Mouse (Mus musculus) ES-Bruce4 (cell line): ENCODE results near the gene Tbc1d12. TPM values are rescaled to one million over a fixed set of nuclear protein-coding genes. Genes with fewer than 3 reads are reported as not detected.

Experiments
- H3K27ac ChIP-seq: 2 replicates; pipeline ENCODE4 v1.5.1; 2012; ENCODE audit warnings: low read length, inconsistent platforms; ENCODE audit not compliant: insufficient read depth
- H3K27me3 ChIP-seq: 2 replicates; pipeline ENCODE4 v1.6.1; 2012; ENCODE audit warnings: mild to moderate bottlenecking, low read length, inconsistent platforms; ENCODE audit not compliant: control insufficient read depth, poor library complexity, insufficient read depth, severe bottlenecking
- H3K36me3 ChIP-seq: 2 replicates; pipeline ENCODE4 v1.6.1; 2012; ENCODE audit warnings: inconsistent platforms, mild to moderate bottlenecking, low read length, moderate library complexity; ENCODE audit not compliant: control insufficient read depth, poor library complexity, insufficient read depth, severe bottlenecking
- H3K4me1 ChIP-seq: one replicate; pipeline ENCODE4 v1.8.1; 2011; ENCODE audit warnings: low read length; ENCODE audit not compliant: control insufficient read depth, insufficient read depth
- H3K4me3 ChIP-seq: 2 replicates; pipeline ENCODE4 v1.5.1; 2011; ENCODE audit warnings: low read depth, mild to moderate bottlenecking, low read length
- H3K9ac ChIP-seq: 2 replicates; pipeline ENCODE4 v1.6.1; 2012; ENCODE audit warnings: low read depth, mild to moderate bottlenecking, inconsistent platforms; ENCODE audit not compliant: poor library complexity, severe bottlenecking
- H3K9me3 ChIP-seq: replicated peaks from 2 replicates; pipeline ENCODE4 v1.6.1; 2012; ENCODE audit warnings: mild to moderate bottlenecking, low read length, inconsistent platforms; ENCODE audit not compliant: control insufficient read depth, poor library complexity, insufficient read depth, severe bottlenecking
- CTCF ChIP-seq: IDR thresholded peaks from one replicate; pipeline ENCODE4 v1.8.1; 2011; ENCODE audit warnings: low read depth, low read length
- EP300 ChIP-seq: IDR thresholded peaks from 2 replicates; pipeline ENCODE4 v1.6.1; 2011; ENCODE audit warnings: low read depth, low read length; ENCODE audit not compliant: insufficient read depth
- POLR2A ChIP-seq: IDR thresholded peaks from one replicate; pipeline ENCODE4 v1.8.1; 2011; ENCODE audit warnings: low read length; ENCODE audit not compliant: insufficient read depth
- polyA plus RNA-seq: library from polyadenylated mRNA; stranded (reverse); fragments of >200 nt; gene quantifications from 2 replicates; pipeline ENCODE4 v1.2.4, GENCODE M21; 2011; ENCODE audit warnings: low read depth; ENCODE audit not compliant: missing spikeins, insufficient read depth, insufficient read length

Tbc1d12 gene
- polyA plus RNA-seq = 5.3 and 6.3 TPM in 2 replicates

DNA sequence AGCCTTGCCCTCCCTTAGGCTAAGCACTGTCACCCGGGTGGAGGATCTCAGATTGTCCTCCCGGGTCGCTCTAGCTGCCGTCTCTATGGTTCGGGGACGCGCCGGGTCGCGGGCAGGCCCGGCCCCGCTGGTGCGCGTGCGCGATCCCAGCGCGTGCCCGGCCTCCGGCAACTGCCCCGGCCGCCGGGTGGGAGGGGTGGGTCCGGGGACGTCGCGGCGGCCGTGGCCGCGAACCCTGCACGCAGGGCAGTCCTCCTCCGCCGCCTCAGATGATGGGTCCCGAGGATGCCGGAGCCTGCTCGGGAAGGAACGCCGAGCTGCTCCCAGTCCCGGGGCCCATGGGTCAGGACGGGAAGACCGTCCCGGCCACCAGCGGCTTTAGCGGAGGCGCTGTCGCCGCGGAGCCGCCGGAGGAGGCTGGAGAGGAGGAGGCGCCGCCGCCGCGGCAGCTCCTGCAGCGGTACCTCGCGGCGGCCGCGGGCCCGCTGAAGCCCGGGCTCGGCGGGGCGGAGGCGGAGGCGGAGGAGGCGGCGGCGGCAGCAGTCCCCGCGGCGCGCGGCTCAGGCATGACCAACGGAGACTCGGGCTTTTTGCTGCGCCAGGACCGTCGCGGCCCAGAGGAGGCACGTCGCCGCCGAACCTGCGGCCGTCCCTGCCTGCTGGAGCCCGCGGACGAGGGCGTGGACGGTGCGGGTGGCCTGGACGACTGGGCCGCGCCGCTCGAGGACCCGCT, at the start of gene Tbc1d12:
Gene Tbc1d12, plus strand, starts transcription at position 142 of the 733 bp plus-strand sequence.
- peak within 1 kb of the TSS; percentile 89 for H3K4me3 ChIP-seq
- no peak for TF ChIP-seq EP300
- no peak for TF ChIP-seq POLR2A
- TF ChIP-seq CTCF = no peak
- peak within 1 kb of the TSS; percentile 91 for H3K9ac ChIP-seq
- no peaks in the 10 kb centered on the region for H3K4me1 ChIP-seq
- H3K9me3 ChIP-seq = no peaks in the 10 kb centered on the region
- no peak within 1 kb of the TSS for H3K27ac ChIP-seq
- no peaks in the 10 kb centered on the region for H3K27me3 ChIP-seq
- H3K36me3 ChIP-seq = 0 out of 2 replicates have a peak, but pooled peaks cover 3% of the 10 kb centered on the region

DNA sequence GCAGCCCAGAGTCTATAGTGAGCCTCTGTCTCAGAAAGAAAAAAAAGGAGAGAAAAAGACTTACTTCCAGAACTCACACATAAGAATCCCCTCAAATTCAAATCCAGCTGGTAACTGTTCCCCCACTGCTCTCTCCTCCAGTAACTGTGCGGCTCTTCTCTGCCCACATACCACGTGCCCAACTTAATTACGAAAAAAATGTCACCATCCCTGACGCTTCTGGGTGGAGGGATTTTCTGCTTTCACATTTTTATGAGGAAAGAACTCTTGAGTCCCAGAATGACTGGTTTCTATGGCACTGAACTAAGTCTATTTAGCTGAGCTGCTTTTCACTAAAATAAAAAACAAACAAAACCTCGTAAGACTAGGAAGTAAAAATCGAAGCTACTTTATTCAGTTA, 48.6 kb upstream of the Tbc1d12 start:
- Histone ChIP-seq H3K9ac (no peak overlapping the region), H3K9me3 (no peaks in the 10 kb centered on the region), H3K27me3 (no peaks in the 10 kb centered on the region), H3K4me1 (no peaks in the 10 kb centered on the region), H3K4me3 (no peak overlapping the region), H3K27ac (no peak overlapping the region), H3K36me3 (peaks cover 20% of the 10 kb centered on the region)
- TF ChIP-seq EP300 = no peak

GRCm38 (mm10) chr19:38793563-38794045, 42.8 kb upstream of the Tbc1d12 start:
- Histone ChIP-seq H3K9ac (no peak overlapping the region), H3K27ac (no peak overlapping the region), H3K4me1 (no peaks in the 10 kb centered on the region), H3K4me3 (no peak overlapping the region), H3K27me3 (no peaks in the 10 kb centered on the region), H3K9me3 (no peaks in the 10 kb centered on the region), H3K36me3 (peaks cover 51% of the 10 kb centered on the region)
- TF ChIP-seq EP300 (no peak), POLR2A (no peak), CTCF (no peak)

DNA sequence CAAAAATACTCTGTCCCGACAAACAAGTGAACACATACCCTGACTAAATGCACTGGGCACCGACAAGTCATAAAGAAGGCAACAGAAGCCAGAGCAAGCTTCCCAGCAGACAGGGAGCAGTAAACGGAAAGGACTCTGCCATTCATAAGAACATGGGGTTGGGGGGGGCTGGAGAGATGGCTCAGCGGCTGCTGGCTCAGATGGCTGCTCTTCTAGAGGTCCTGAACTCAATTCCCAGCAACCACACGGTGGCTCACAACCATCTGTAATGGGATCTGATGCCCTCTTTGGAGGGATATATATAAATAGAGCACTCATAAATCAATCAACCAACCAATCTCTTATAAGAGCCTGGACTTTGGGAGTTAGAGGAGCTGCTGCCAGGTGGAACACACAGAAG, 39.8 kb upstream of the Tbc1d12 start:
- no peaks in the 10 kb centered on the region for H3K27me3 ChIP-seq
- H3K9ac ChIP-seq = no peak overlapping the region
- H3K27ac ChIP-seq = no peak overlapping the region
- no peak overlapping the region for H3K4me3 ChIP-seq
- peaks cover 58% of the 10 kb centered on the region for H3K36me3 ChIP-seq
- no peaks in the 10 kb centered on the region for H3K9me3 ChIP-seq
- TF ChIP-seq POLR2A (no peak), CTCF (no peak), EP300 (no peak)
- peaks cover 2% of the 10 kb centered on the region for H3K4me1 ChIP-seq

GRCm38 (mm10) chr19:38798291-38798690, 38.1 kb upstream of the Tbc1d12 start:
- Histone ChIP-seq H3K4me1 (peaks cover 2% of the 10 kb centered on the region), H3K27ac (no peak overlapping the region), H3K9me3 (no peaks in the 10 kb centered on the region), H3K36me3 (peaks cover 64% of the 10 kb centered on the region), H3K9ac (no peak overlapping the region), H3K27me3 (no peaks in the 10 kb centered on the region), H3K4me3 (no peak overlapping the region)
- TF ChIP-seq EP300 = no peak
- TF ChIP-seq CTCF = no peak
- no peak for TF ChIP-seq POLR2A

DNA sequence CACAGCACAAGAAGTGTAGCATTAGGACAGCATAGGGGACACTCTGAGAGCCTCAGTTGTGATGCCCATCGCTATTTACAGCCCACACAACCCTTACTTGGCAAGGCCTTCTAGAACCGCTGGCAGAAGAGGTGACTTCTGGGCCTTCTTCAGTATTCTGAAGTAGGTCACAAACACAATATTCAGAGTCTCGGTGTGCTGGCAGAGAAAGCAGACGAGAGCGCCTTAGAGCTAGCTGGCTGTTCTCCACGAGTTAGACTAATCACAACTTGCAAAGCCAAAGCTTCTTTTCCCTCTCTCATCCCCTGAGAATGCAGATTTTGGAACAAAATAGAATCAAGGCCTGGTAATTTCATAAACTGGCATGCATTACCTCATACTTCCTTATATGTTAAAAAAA, 37.6 kb upstream of the Tbc1d12 start:
- no peak overlapping the region for H3K4me3 ChIP-seq
- H3K36me3 ChIP-seq = peaks cover 64% of the 10 kb centered on the region
- peaks cover 2% of the 10 kb centered on the region for H3K4me1 ChIP-seq
- no peaks in the 10 kb centered on the region for H3K9me3 ChIP-seq
- H3K27ac ChIP-seq = no peak overlapping the region
- H3K27me3 ChIP-seq = no peaks in the 10 kb centered on the region
- H3K9ac ChIP-seq = no peak overlapping the region
- TF ChIP-seq POLR2A (no peak), CTCF (no peak), EP300 (no peak)
